Mouse (Mus musculus) lung, postnatal 0 days (tissue): ENCODE data around the gene Sox18.
A peak's percentile ranks its signal among the peaks of the same experiment; 100 is the strongest.

Experiments used
- CTCF ChIP-seq: IDR thresholded peaks from 2 replicates; pipeline ENCODE4 v1.5.1; 2016; ENCODE audit warnings: antibody characterized with exemption, mild to moderate bottlenecking
- EP300 ChIP-seq: IDR thresholded peaks from 2 replicates; pipeline ENCODE4 v1.6.1; 2016; ENCODE audit warnings: antibody characterized with exemption, mild to moderate bottlenecking, control low read depth

DNA sequence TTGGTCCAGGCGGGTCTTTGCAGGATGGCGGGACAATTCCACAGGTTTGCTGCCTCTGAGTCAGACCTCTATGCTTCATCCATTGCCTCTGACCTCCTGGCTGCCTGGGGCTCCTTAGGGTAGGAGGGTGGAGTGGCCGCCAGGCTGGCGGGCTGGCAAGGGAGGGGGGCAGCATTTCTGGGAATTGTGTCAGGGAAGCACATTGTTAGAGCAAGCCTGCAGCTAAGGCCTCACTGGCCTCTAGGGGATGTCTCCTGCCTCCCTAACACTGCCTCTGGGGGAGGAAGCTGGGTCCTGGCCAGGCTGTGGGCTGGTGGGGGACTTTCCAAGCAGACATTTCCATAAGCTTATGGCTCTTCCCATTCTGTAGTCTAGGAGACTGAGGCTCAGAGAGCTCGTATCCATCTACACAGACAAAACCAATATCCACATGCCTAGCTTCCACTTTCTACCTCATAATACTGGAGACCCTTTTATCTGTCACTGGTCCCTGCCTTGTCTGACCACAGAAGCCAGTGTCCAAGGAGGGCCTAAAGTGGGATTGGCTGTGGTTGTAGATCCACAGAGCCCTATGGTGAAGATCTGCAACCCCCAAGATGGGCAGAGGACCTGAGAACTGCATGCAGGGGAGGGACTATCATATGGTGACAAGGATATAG, 5.8 kb upstream of the Sox18 start:
- TF ChIP-seq CTCF (peak; percentile 66), EP300 (peak; percentile 60)
